9 mouse cellular contexts compared by ENCODE assay signal in the genomic region with DNA sequence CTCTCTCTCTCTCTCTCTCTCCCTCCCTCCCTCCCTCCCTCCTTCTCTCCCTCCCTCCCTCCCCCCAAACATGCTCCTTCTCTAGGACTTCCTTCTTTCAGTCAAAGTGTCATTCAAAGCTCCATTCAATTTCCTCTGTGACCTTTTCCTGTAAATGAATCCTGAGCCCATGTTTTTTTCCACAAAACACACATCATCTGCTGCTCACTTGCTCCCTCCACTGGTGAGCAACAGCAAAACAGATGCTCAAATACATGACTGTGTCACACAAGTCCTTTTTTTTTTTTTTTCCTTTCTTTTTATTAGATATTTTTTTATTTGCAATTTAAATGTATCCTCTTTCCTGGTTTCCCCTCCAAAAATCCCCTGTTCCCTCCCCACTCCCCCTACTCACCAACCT.
DNase-seq lines count a peak whose midpoint lies in the region; ATAC-seq and TF ChIP-seq lines count a peak whose summit lies in the region.
"Had no signal": no experiment of that assay in that cellular context is flagged by ENCODE, and none has a peak within 500 bp of the region (broad histone marks: within the 10 kb centered on the region; RNA-seq: fewer than 3 reads in every experiment).

No protein-coding gene starts in this region.

- H3K4me3 ChIP-seq in heart, postnatal 0 days (ENCODE audit: low read depth, low read length) = no peak overlapping the region
- H3K4me3 ChIP-seq in heart, embryonic 12.5 days = no peak overlapping the region
- H3K4me3 ChIP-seq: heart, embryonic 15.5 days had no signal

- H3K9ac ChIP-seq in heart, postnatal 0 days (replicated peaks; ENCODE audit: low read depth, low read length) = no peak overlapping the region
- H3K9ac ChIP-seq in heart, embryonic 12.5 days = no peak overlapping the region
- H3K9ac ChIP-seq: heart, embryonic 15.5 days had no signal

- H3K4me1 ChIP-seq in heart, postnatal 0 days (ENCODE audit: control insufficient read depth, insufficient read depth) = no peaks in the 10 kb centered on the region
- H3K4me1 ChIP-seq in heart, embryonic 12.5 days (replicated peaks) = no peaks in the 10 kb centered on the region
- H3K4me1 ChIP-seq: heart, embryonic 15.5 days had no signal

- no peaks in the 10 kb centered on the region for H3K27me3 ChIP-seq in heart, postnatal 0 days (ENCODE audit: control insufficient read depth, insufficient read depth, low read length)
- no peaks in the 10 kb centered on the region; the same call in 1 of the 2 replicates for H3K27me3 ChIP-seq in heart, embryonic 12.5 days (replicated peaks)
- H3K27me3 ChIP-seq: heart, embryonic 15.5 days had no signal

- ATAC-seq in heart, postnatal 0 days (ENCODE audit: insufficient read depth, low read depth) = no peak
- no peak for ATAC-seq in heart, embryonic 12.5 days (ENCODE audit: insufficient number of reproducible peaks, low FRiP score)
- no peak for ATAC-seq in megakaryocyte-erythroid progenitor cell, adult 5-6 weeks (replicated peaks; ENCODE audit: low FRiP score, low TSS enrichment, poor library complexity, severe bottlenecking)

- no peaks in the 10 kb centered on the region for H3K9me3 ChIP-seq in heart, postnatal 0 days (replicated peaks; ENCODE audit: control insufficient read depth, low read length)
- no peaks in the 10 kb centered on the region for H3K9me3 ChIP-seq in heart, embryonic 12.5 days (replicated peaks)
- H3K9me3 ChIP-seq: heart, embryonic 15.5 days had no signal

- TF ChIP-seq EP300 in heart, postnatal 0 days (IDR thresholded peaks at IDR 0.05; ENCODE audit: low read depth) = no peak

- no peaks in the 10 kb centered on the region for H3K36me3 ChIP-seq in heart, postnatal 0 days (replicated peaks; ENCODE audit: control insufficient read depth, insufficient read depth, low read length)
- no peaks in the 10 kb centered on the region for H3K36me3 ChIP-seq in heart, embryonic 12.5 days
- H3K36me3 ChIP-seq: heart, embryonic 15.5 days had no signal

- H3K27ac ChIP-seq in heart, postnatal 0 days (ENCODE audit: low read depth) = no peak overlapping the region
- no peak overlapping the region for H3K27ac ChIP-seq in heart, embryonic 12.5 days (ENCODE audit: poor library complexity, severe bottlenecking)
- H3K27ac ChIP-seq: heart, embryonic 15.5 days had no signal

- DNase-seq in heart, postnatal 0 days (ENCODE audit: low spot score) = peak; percentile 11
- peak; percentile 22 for DNase-seq in ovary, postnatal 36 days (ENCODE audit: low spot score)
- DNase-seq in ovary, adult 18-20 months (ENCODE audit: low spot score) = no peak
- peak; percentile 30 for DNase-seq in adrenal gland, adult 8-10 months
- peak; percentile 22 to 54 for DNase-seq in kidney, adult 8-10 months
- peak; percentile 61 for DNase-seq in mesoderm, embryonic 11.5 days (ENCODE audit: low read depth, low spot score)

- TF ChIP-seq CTCF in heart, postnatal 0 days (IDR thresholded peaks at IDR 0.05; ENCODE audit: low read depth) = peak; percentile 56

- H3K4me2 ChIP-seq in heart, postnatal 0 days (ENCODE audit: low read depth, low read length) = no peak overlapping the region
- H3K4me2 ChIP-seq in heart, embryonic 12.5 days = no peak overlapping the region
- H3K4me2 ChIP-seq: heart, embryonic 15.5 days had no signal
